Comparison of ENCODE assay signal across 32 mouse cellular contexts in genomic region chr1:161126461-161126860, GRCm38 (mm10). TPM values are rescaled to one million over a fixed set of nuclear protein-coding genes. Genes with fewer than 3 reads are reported as not detected.
DNase-seq lines count a peak whose midpoint lies in the region; ATAC-seq and TF ChIP-seq lines count a peak whose summit lies in the region.
"Had no signal": no experiment of that assay in that cellular context is flagged by ENCODE, and none has a peak within 500 bp of the region (broad histone marks: within the 10 kb centered on the region; RNA-seq: fewer than 3 reads in every experiment).

No protein-coding gene starts in this region.

- no peaks in the 10 kb centered on the region for H3K27me3 ChIP-seq in liver, postnatal 0 days (ENCODE audit: insufficient read depth, low read length)
- H3K27me3 ChIP-seq: forebrain, embryonic 13.5 days; heart, embryonic 12.5 days; limb, embryonic 15.5 days; neural tube, embryonic 12.5 days; stomach, embryonic 15.5 days had no signal

- TF ChIP-seq CTCF in liver, postnatal 0 days (IDR thresholded peaks at IDR 0.05; ENCODE audit: low read depth): no peak

- TF ChIP-seq EP300 in liver, postnatal 0 days (IDR thresholded peaks at IDR 0.05; ENCODE audit: low read depth): no peak

- no peak overlapping the region for H3K9ac ChIP-seq in liver, postnatal 0 days (replicated peaks)
- H3K9ac ChIP-seq: forebrain, embryonic 13.5 days; heart, embryonic 12.5 days; limb, embryonic 15.5 days; neural tube, embryonic 12.5 days; stomach, embryonic 15.5 days had no signal

- H3K4me1 ChIP-seq in liver, postnatal 0 days (ENCODE audit: insufficient read depth): peaks cover 11% of the 10 kb centered on the region
- H3K4me1 ChIP-seq: stomach, embryonic 15.5 days had no signal

- peak; percentile 11 for DNase-seq in liver
- DNase-seq in liver, postnatal 0 days: no peak
- DNase-seq in kidney, adult 9 months: peak; percentile 88
- peak; percentile 87 to 90 for DNase-seq in kidney, postnatal 36 days
- DNase-seq in yolk sac, embryonic 10.5 days (ENCODE audit: low spot score): peak; percentile 64
- no peak for DNase-seq in layer of hippocampus, postnatal 10 days (ENCODE audit: low spot score in 2 of 2)
- DNase-seq in layer of hippocampus, postnatal 14 days (ENCODE audit: low spot score in 2 of 2): no peak
- DNase-seq in frontal cortex, postnatal 10 days (ENCODE audit: low spot score in 2 of 2): no peak
- DNase-seq: adrenal gland, postnatal 36 days; cerebellum, adult 11 months; cerebellum, postnatal 10 days; heart, postnatal 10 days; left cerebral cortex, postnatal 4 days; lung, adult 2 months; lung, postnatal 14 days; midbrain, embryonic 14.5 days; thymus, adult 18-20 months; thymus, postnatal 36 days had no signal

- H3K27ac ChIP-seq in liver, postnatal 0 days (ENCODE audit: low read depth): no peak overlapping the region
- H3K27ac ChIP-seq: forebrain, embryonic 13.5 days; hindbrain, embryonic 10.5 days; hindbrain, postnatal 0 days; left cerebral cortex, adult 2 months; limb, embryonic 15.5 days; neural tube, embryonic 12.5 days; stomach, embryonic 15.5 days had no signal

- 56% methylated on average over 1 of the region's 1 CpGs for WGBS in liver, postnatal 0 days (ENCODE audit: insufficient replicate concordance)

- no peaks in the 10 kb centered on the region for H3K9me3 ChIP-seq in liver, postnatal 0 days (ENCODE audit: low read length)
- H3K9me3 ChIP-seq: forebrain, embryonic 13.5 days; heart, embryonic 12.5 days; hindbrain, embryonic 10.5 days; limb, embryonic 15.5 days; neural tube, embryonic 12.5 days; stomach, embryonic 15.5 days had no signal

- no peak overlapping the region for H3K4me3 ChIP-seq in liver, postnatal 0 days (ENCODE audit: low read depth, low read length)
- H3K4me3 ChIP-seq: forebrain, embryonic 13.5 days; heart, embryonic 12.5 days; hindbrain, embryonic 10.5 days; left cerebral cortex, adult 2 months; limb, embryonic 15.5 days; neural tube, embryonic 12.5 days; stomach, embryonic 15.5 days had no signal

- ATAC-seq in liver, postnatal 0 days: no peak
- ATAC-seq: forebrain, embryonic 13.5 days; hindbrain, postnatal 0 days; intestine, embryonic 16.5 days had no signal

- H3K36me3 ChIP-seq in liver, postnatal 0 days (replicated peaks; ENCODE audit: insufficient read depth, low read length): no peaks in the 10 kb centered on the region; the same call in 1 of the 2 replicates
- H3K36me3 ChIP-seq: stomach, embryonic 15.5 days had no signal

- H3K4me2 ChIP-seq in liver, postnatal 0 days (ENCODE audit: low read depth, low read length): no peak overlapping the region
- H3K4me2 ChIP-seq: forebrain, embryonic 13.5 days; heart, embryonic 12.5 days; limb, embryonic 15.5 days; neural tube, embryonic 12.5 days; stomach, embryonic 15.5 days had no signal

RNA-seq across cellular contexts. Expression of gene Klhl20, which starts 4.8 kb away (rescaled TPM):
- polyA plus RNA-seq in liver, postnatal 0 days (2015; fragmentation: Nextera tagmentation; extraction: Ambion mirVana): 3.6 and 3.9 TPM in 2 replicates
- total RNA-seq in layer of hippocampus, postnatal 10 days (2021): 10 to 100 TPM; 19.9 to 21.8 TPM
- total RNA-seq in layer of hippocampus, postnatal 14 days (2021): 10 to 100 TPM; 18.7 to 19.1 TPM

RNA-seq across cellular contexts. Expression of gene Ankrd45, which starts 16.0 kb away (rescaled TPM):
- not detected in 2 replicates for polyA plus RNA-seq in liver, postnatal 0 days (2015; fragmentation: Nextera tagmentation; extraction: Ambion mirVana)
- total RNA-seq in layer of hippocampus, postnatal 10 days (2021): 10 to 100 TPM; 27.1 to 29.2 TPM
- total RNA-seq in layer of hippocampus, postnatal 14 days (2021): 10 to 100 TPM; 29.3 to 31.4 TPM
- total RNA-seq: gastrocnemius, adult 8-10 months; megakaryocyte-erythroid progenitor cell, adult 5-6 weeks had no signal

RNA-seq across cellular contexts. Expression of gene Tex50, which starts 32.7 kb away (rescaled TPM):
- polyA plus RNA-seq in liver, postnatal 0 days (2015; fragmentation: Nextera tagmentation; extraction: Ambion mirVana): not detected in 2 replicates
- total RNA-seq in layer of hippocampus, postnatal 10 days (2021): not detected
- total RNA-seq in layer of hippocampus, postnatal 14 days (2021): not detected
- total RNA-seq: adrenal gland, postnatal 36 days; ES-E14; gastrocnemius, adult 8-10 months; heart, postnatal 10 days; hindbrain, postnatal 0 days; left cerebral cortex, adult 2 months; left cerebral cortex, postnatal 4 days; megakaryocyte-erythroid progenitor cell, adult 5-6 weeks had no signal
- polyA plus RNA-seq: cortical plate, adult 2 months; embryonic facial prominence, embryonic 11.5 days; heart, embryonic 12.5 days; intestine, embryonic 16.5 days; limb, embryonic 15.5 days; lung, adult 2 months; stomach, embryonic 15.5 days had no signal

RNA-seq across cellular contexts. Expression of gene Cenpl, which starts 55.9 kb away (rescaled TPM):
- 19.5 and 20.2 TPM in 2 replicates for polyA plus RNA-seq in liver, postnatal 0 days (2015; fragmentation: Nextera tagmentation; extraction: Ambion mirVana)
- 1 to 10 TPM; 2.9 to 4.3 TPM for total RNA-seq in layer of hippocampus, postnatal 10 days (2021)
- 1 to 10 TPM; 1.6 to 1.9 TPM for total RNA-seq in layer of hippocampus, postnatal 14 days (2021)

RNA-seq across cellular contexts. Expression of gene Dars2, which starts 56.0 kb away (rescaled TPM):
- 13.8 and 16.2 TPM in 2 replicates for polyA plus RNA-seq in liver, postnatal 0 days (2015; fragmentation: Nextera tagmentation; extraction: Ambion mirVana)
- 10 to 100 TPM; 23.7 to 24.6 TPM for total RNA-seq in layer of hippocampus, postnatal 10 days (2021)
- total RNA-seq in layer of hippocampus, postnatal 14 days (2021): 10 to 100 TPM; 27.0 TPM

Comparison
In these comparisons a context has a peak if more than half of its experiments do, and no peak if none do; other contexts are left out.
1. DNase-seq: peak in liver (single experiment), kidney, adult 9 months (single experiment), kidney, postnatal 36 days (2 of 2) and yolk sac, embryonic 10.5 days (single experiment); none in liver, postnatal 0 days (single experiment), layer of hippocampus, postnatal 10 days (0 of 2), layer of hippocampus, postnatal 14 days (0 of 2) and frontal cortex, postnatal 10 days (0 of 2).